Mouse (Mus musculus) embryonic facial prominence, embryonic 11.5 days (tissue): ENCODE results near the gene Mboat1. TPM values are rescaled to one million over a fixed set of nuclear protein-coding genes. Genes with fewer than 3 reads are reported as not detected.

ENCODE experiments used
- ATAC-seq: fragments of 200-750 bp; cut with Nextera tagmentation; replicated peaks from 2 replicates; pipeline ENCODE4 v1.8.0; 2017; ENCODE audit warnings: low read depth; ENCODE audit not compliant: insufficient number of reproducible peaks, low FRiP score, low TSS enrichment
- DNase-seq: peaks from one replicate; pipeline ENCODE4 v3.0.0-alpha.2; 2015; ENCODE audit warnings: low spot score
- H3K27ac ChIP-seq: fragments of 300-500 bp; sonication (generic); replicated peaks from 2 replicates; pipeline ENCODE4 v1.5.1; 2014; ENCODE audit warnings: mild to moderate bottlenecking, low read depth, low read length, control low read depth
- H3K27me3 ChIP-seq: fragments of 300-500 bp; sonication (generic); 2 replicates; pipeline ENCODE4 v1.6.1; 2014; ENCODE audit warnings: mild to moderate bottlenecking, low read length, moderate library complexity, mixed read lengths; ENCODE audit not compliant: control insufficient read depth, insufficient read depth
- H3K36me3 ChIP-seq: fragments of 300-500 bp; sonication (generic); replicated peaks from 2 replicates; pipeline ENCODE4 v1.6.1; 2014; ENCODE audit warnings: low read depth, mild to moderate bottlenecking, low read length, moderate library complexity, mixed read lengths; ENCODE audit not compliant: control insufficient read depth, insufficient read depth
- H3K4me1 ChIP-seq: fragments of 300-500 bp; sonication (generic); 2 replicates; pipeline ENCODE4 v1.6.1; 2014; ENCODE audit warnings: low read length, mixed read lengths; ENCODE audit not compliant: control insufficient read depth, insufficient read depth
- H3K4me2 ChIP-seq: fragments of 300-500 bp; sonication (generic); 2 replicates; pipeline ENCODE4 v1.6.1; 2014; ENCODE audit warnings: low read depth, mild to moderate bottlenecking, control low read depth, low read length, moderate library complexity
- H3K4me3 ChIP-seq: fragments of 300-500 bp; sonication (generic); 2 replicates; pipeline ENCODE4 v1.5.1; 2014; ENCODE audit warnings: low read depth, low read length, control low read depth
- H3K9ac ChIP-seq: fragments of 300-500 bp; sonication (generic); replicated peaks from 2 replicates; pipeline ENCODE4 v1.6.1; 2014; ENCODE audit warnings: mild to moderate bottlenecking, control low read depth, low read length
- H3K9me3 ChIP-seq: fragments of 300-500 bp; sonication (generic); replicated peaks from 2 replicates; pipeline ENCODE4 v1.6.1; 2016; ENCODE audit warnings: mild to moderate bottlenecking, low read length, inconsistent platforms, mixed read lengths; ENCODE audit not compliant: control insufficient read depth
- WGBS: fragments of 180-500 bp; shearing (Covaris S2); extraction: QIAGEN DNeasy Blood & Tissue Kit; methylation state at CpG from one replicate; pipeline ENCODE4 v1.1.7; 2014; 5-methylcytosine and 5-hydroxymethylcytosine counted together
- polyA plus RNA-seq: library from polyadenylated mRNA; unstranded; fragments of >200 nt; fragmentation: Nextera tagmentation; extraction: Ambion mirVana; gene quantifications from 2 replicates; pipeline ENCODE4 v1.2.1, GENCODE M21; 2014

Mboat1 gene
- 9.8 and 10.3 TPM in 2 replicates for polyA plus RNA-seq

GRCm38 (mm10) chr13:30136243-30136922 lies at the start of gene Mboat1:
Gene Mboat1, plus strand, starts transcription at chr13:30136489.
- peak; percentile 89 for ATAC-seq
- DNase-seq = peak; percentile 71
- peak within 1 kb of the TSS; percentile 57 for H3K4me3 ChIP-seq
- no peaks in the 10 kb centered on the region for H3K36me3 ChIP-seq
- under 1% methylated on average over 53 of the region's 55 CpGs for WGBS
- peak within 1 kb of the TSS; percentile 94 for H3K4me2 ChIP-seq
- H3K4me1 ChIP-seq = no peaks in the 10 kb centered on the region
- no peaks in the 10 kb centered on the region; the same call in 1 of the 2 replicates for H3K27me3 ChIP-seq
- H3K9me3 ChIP-seq = no peaks in the 10 kb centered on the region
- peak within 1 kb of the TSS; percentile 39 for H3K9ac ChIP-seq
- H3K27ac ChIP-seq = no peak within 1 kb of the TSS

GRCm38 (mm10) chr13:30093086-30093485 lies 43.2 kb upstream of the Mboat1 start:
- H3K9ac ChIP-seq = no peak overlapping the region
- WGBS = 39% methylated on average over 2 of the region's 2 CpGs

GRCm38 (mm10) chr13:30095851-30096250 lies 40.4 kb upstream of the Mboat1 start:
- WGBS = 68% methylated on average over 4 of the region's 4 CpGs
- Histone ChIP-seq H3K4me2 (no peak overlapping the region), H3K27ac (no peak overlapping the region), H3K4me1 (no peaks in the 10 kb centered on the region), H3K36me3 (no peaks in the 10 kb centered on the region), H3K27me3 (no peaks in the 10 kb centered on the region), H3K9me3 (no peaks in the 10 kb centered on the region), H3K9ac (no peak overlapping the region), H3K4me3 (no peak overlapping the region)
- no peak for DNase-seq
- ATAC-seq = no peak

More at GRCm38 (mm10) chr13:30093086-30093485, 43.2 kb upstream of the Mboat1 start:
- no peak overlapping the region for H3K27ac ChIP-seq
- H3K4me3 ChIP-seq = no peak overlapping the region
- no peaks in the 10 kb centered on the region for H3K27me3 ChIP-seq
- no peak for ATAC-seq
- H3K36me3 ChIP-seq = no peaks in the 10 kb centered on the region
- no peak overlapping the region for H3K4me2 ChIP-seq
- H3K4me1 ChIP-seq = no peaks in the 10 kb centered on the region
- DNase-seq = no peak
- no peaks in the 10 kb centered on the region for H3K9me3 ChIP-seq

- H3K4me3 ChIP-seq = no peak overlapping the region
- no peak overlapping the region for H3K9ac ChIP-seq
- no peak overlapping the region for H3K4me2 ChIP-seq
- DNase-seq (peak; percentile 61), ATAC-seq (no peak)
- H3K9me3 ChIP-seq = no peaks in the 10 kb centered on the region
- 37% methylated on average over 4 of the region's 4 CpGs for WGBS
- no peak overlapping the region for H3K27ac ChIP-seq
- no peaks in the 10 kb centered on the region for H3K4me1 ChIP-seq
- H3K27me3 ChIP-seq = no peaks in the 10 kb centered on the region
- no peaks in the 10 kb centered on the region for H3K36me3 ChIP-seq
Measured at GRCm38 (mm10) chr13:30096536-30096935, 39.8 kb upstream of the Mboat1 start.

GRCm38 (mm10) chr13:30109001-30109600 lies 27.2 kb upstream of the Mboat1 start:
- H3K4me3 ChIP-seq = no peak overlapping the region
- no peaks in the 10 kb centered on the region for H3K9me3 ChIP-seq
- DNase-seq (no peak), ATAC-seq (no peak)
- WGBS = 79% methylated on average over 4 of the region's 4 CpGs
- H3K36me3 ChIP-seq = no peaks in the 10 kb centered on the region
- no peak overlapping the region for H3K9ac ChIP-seq
- no peak overlapping the region for H3K4me2 ChIP-seq
- no peaks in the 10 kb centered on the region for H3K4me1 ChIP-seq
- no peak overlapping the region for H3K27ac ChIP-seq
- H3K27me3 ChIP-seq = no peaks in the 10 kb centered on the region

- no peaks in the 10 kb centered on the region for H3K4me1 ChIP-seq
- DNase-seq (no peak), ATAC-seq (no peak)
- no peak overlapping the region for H3K9ac ChIP-seq
- 86% methylated on average over 5 of the region's 5 CpGs for WGBS
- H3K36me3 ChIP-seq = no peaks in the 10 kb centered on the region
- no peak overlapping the region for H3K27ac ChIP-seq
- no peaks in the 10 kb centered on the region for H3K9me3 ChIP-seq
- H3K4me3 ChIP-seq = no peak overlapping the region
- H3K4me2 ChIP-seq = no peak overlapping the region
- H3K27me3 ChIP-seq = no peaks in the 10 kb centered on the region
Measured at GRCm38 (mm10) chr13:30115792-30116191, 20.5 kb upstream of the Mboat1 start.

GRCm38 (mm10) chr13:30136923-30137629 lies 787 bp downstream of the Mboat1 start:
- H3K9me3 ChIP-seq = no peaks in the 10 kb centered on the region
- no peak overlapping the region for H3K27ac ChIP-seq
- H3K27me3 ChIP-seq = no peaks in the 10 kb centered on the region; the same call in 1 of the 2 replicates
- DNase-seq = peak; percentile 9
- 30% methylated on average over 13 of the region's 13 CpGs for WGBS
- peak overlapping the region; percentile 94 for H3K4me2 ChIP-seq
- H3K4me3 ChIP-seq = peak overlapping the region; percentile 57
- no peaks in the 10 kb centered on the region for H3K36me3 ChIP-seq
- ATAC-seq = no peak
- H3K4me1 ChIP-seq = no peaks in the 10 kb centered on the region
- no peak overlapping the region; the same call in 1 of the 2 replicates for H3K9ac ChIP-seq

GRCm38 (mm10) chr13:30137951-30138350 lies 1.7 kb downstream of the Mboat1 start:
- Histone ChIP-seq H3K27me3 (no peaks in the 10 kb centered on the region; the same call in 1 of the 2 replicates), H3K4me1 (no peaks in the 10 kb centered on the region), H3K4me3 (no peak overlapping the region), H3K36me3 (no peaks in the 10 kb centered on the region), H3K4me2 (no peak overlapping the region), H3K9ac (no peak overlapping the region), H3K27ac (no peak overlapping the region), H3K9me3 (no peaks in the 10 kb centered on the region)
- no peak for DNase-seq
- no peak for ATAC-seq
- 87% methylated on average over 6 of the region's 6 CpGs for WGBS
